Mouse (Mus musculus) myocyte (in vitro differentiated cells): ENCODE measurements around the gene Drg1.

ENCODE experiments used
- CEBPB ChIP-seq: IDR thresholded peaks from 2 replicates; pipeline ENCODE4 v1.6.1; 2011; ENCODE audit warnings: mild to moderate bottlenecking, moderate library complexity; ENCODE audit not compliant: poor library complexity, insufficient read depth, severe bottlenecking
- E2F4 ChIP-seq: IDR thresholded peaks from one replicate; pipeline ENCODE4 v1.6.1; 2011; ENCODE audit warnings: mild to moderate bottlenecking, control low read depth, moderate library complexity; ENCODE audit not compliant: insufficient read depth
- MAX ChIP-seq: IDR thresholded peaks from one replicate; pipeline ENCODE4 v1.6.1; 2011; ENCODE audit warnings: low read depth, mild to moderate bottlenecking, control low read depth
- MYOD1 ChIP-seq, 3 experiments: IDR thresholded peaks; one replicate each; pipeline ENCODE4 v1.6.1; 2011; ENCODE audit warnings: control low read depth in 2 of 3, low read depth in 2 of 3, mild to moderate bottlenecking in 2 of 3, moderate library complexity in 1 of 3; ENCODE audit not compliant: insufficient read length in 2 of 3, control insufficient read depth in 1 of 3
- MYOG ChIP-seq, 3 experiments: IDR thresholded peaks; one replicate each; pipeline ENCODE4 v1.6.1; 2011; ENCODE audit warnings: control low read depth in 2 of 3, low read depth in 2 of 3, mild to moderate bottlenecking in 2 of 3; ENCODE audit not compliant: insufficient read length in 2 of 3, control insufficient read depth in 1 of 3, insufficient read depth in 1 of 3
- POLR2A ChIP-seq: IDR thresholded peaks from one replicate; pipeline ENCODE4 v1.6.1; 2011; ENCODE audit warnings: low read depth, mild to moderate bottlenecking, control low read depth, moderate library complexity; ENCODE audit not compliant: insufficient read length
- POLR2AphosphoS2 ChIP-seq: IDR thresholded peaks from one replicate; pipeline ENCODE4 v1.6.1; 2011; ENCODE audit warnings: low read depth, control low read depth; ENCODE audit not compliant: insufficient read length
- TCF12 ChIP-seq: IDR thresholded peaks from one replicate; pipeline ENCODE4 v1.6.1; 2011; ENCODE audit warnings: mild to moderate bottlenecking, control low read depth; ENCODE audit not compliant: poor library complexity, insufficient read depth, severe bottlenecking
- TCF3 ChIP-seq: IDR thresholded peaks from one replicate; pipeline ENCODE4 v1.6.1; 2011; ENCODE audit warnings: low read depth, control low read depth; ENCODE audit not compliant: insufficient read length
- USF1 ChIP-seq: IDR thresholded peaks from one replicate; pipeline ENCODE4 v1.6.1; 2011; ENCODE audit warnings: low read depth, mild to moderate bottlenecking, control low read depth, moderate library complexity

- no peak for TF ChIP-seq POLR2A
- no peak for TF ChIP-seq MAX
- no peak for TF ChIP-seq CEBPB
- TF ChIP-seq USF1: no peak
- TF ChIP-seq POLR2AphosphoS2: no peak
- TF ChIP-seq TCF3: no peak
- no peak for TF ChIP-seq MYOD1 (IDR thresholded peaks at IDR 0.05; ENCODE audit: control insufficient read depth in 1 of 3, insufficient read length in 2 of 3, low read depth in 2 of 3)
- TF ChIP-seq E2F4: no peak
- TF ChIP-seq TCF12: no peak
- no peak for TF ChIP-seq MYOG (IDR thresholded peaks at IDR 0.05; ENCODE audit: control insufficient read depth in 1 of 3, insufficient read depth in 1 of 3, insufficient read length in 2 of 3, low read depth in 2 of 3)
Measured at GRCm38 (mm10) chr11:3289302-3289802, 23.1 kb upstream of the Drg1 start.
